Mouse (Mus musculus): ENCODE results near the gene Plcxd2. TPM values are rescaled to one million over a fixed set of nuclear protein-coding genes. Genes with fewer than 3 reads are reported as not detected.
A peak's percentile ranks its signal among the peaks of the same experiment; 100 is the strongest.

Plcxd2 gene
- total and polyA plus RNA-seq, 3 experiments, result 0.10 to 0.18 (median 0.18) TPM

DNA sequence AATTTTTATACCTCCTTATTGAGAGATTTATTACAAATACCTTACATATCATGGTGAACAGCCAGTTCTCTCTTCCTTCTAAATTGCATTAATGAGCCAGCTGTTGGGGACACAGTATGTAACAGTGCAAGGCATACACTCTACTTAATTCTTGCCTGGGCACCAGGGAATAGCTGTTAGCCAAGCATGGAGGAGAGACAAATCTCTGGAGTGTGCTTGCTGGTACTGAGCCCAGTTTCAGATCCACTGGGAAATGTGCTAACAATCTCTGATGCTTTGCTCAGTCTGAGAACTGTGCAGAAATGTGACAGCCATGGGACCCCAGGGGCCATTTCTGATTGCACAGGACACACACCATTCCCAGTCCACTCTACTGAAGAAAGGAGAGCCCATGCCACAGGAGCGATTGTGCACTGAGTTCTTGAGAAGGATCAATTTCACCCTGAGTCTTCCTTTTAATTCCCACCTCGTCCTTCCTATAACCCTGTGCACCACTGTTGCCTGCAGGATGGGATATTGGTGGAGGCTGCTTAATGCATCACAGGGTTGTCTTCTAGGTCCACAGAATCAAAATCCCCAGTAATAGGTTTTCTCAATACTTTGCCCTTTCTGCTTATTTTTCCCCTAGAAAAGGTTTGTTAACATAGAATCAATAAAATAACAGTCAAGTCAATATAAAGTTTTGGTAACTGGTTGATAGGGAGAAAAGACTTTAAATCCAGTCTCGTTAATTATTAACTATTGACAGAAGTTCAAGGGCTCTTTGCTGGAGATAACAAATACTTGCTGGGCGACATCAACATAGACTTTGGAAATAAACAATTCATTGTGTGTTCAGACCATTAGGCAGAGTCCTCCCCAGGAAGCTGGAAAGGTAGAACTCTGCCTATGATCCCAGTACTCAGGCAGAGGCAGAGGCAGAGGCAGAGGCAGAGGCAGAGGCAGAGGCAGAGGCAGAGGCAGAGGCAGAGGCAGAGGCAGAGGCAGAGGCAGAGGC lies 25.1 kb downstream of the Plcxd2 start:
- H3K9ac ChIP-seq (ENCODE audit: low read depth, low read length), result no peak overlapping the region
- no peaks in the 10 kb centered on the region for H3K36me3 ChIP-seq (ENCODE audit: control insufficient read depth, insufficient read depth, low read length)
- intact Hi-C loops (cut with DNase I), result no loop called here
- H3K27ac ChIP-seq, result no peak overlapping the region
- H3K4me3 ChIP-seq, result no peak overlapping the region
- 69% methylated on average over 4 of the region's 4 CpGs for WGBS
- no peaks in the 10 kb centered on the region for H3K4me1 ChIP-seq (ENCODE audit: control insufficient read depth, insufficient read depth, low read length)
- no peaks in the 10 kb centered on the region for H3K27me3 ChIP-seq (ENCODE audit: control insufficient read depth, insufficient read depth, low read length)
- no peak for TF ChIP-seq CTCF (IDR thresholded peaks at IDR 0.05)
- TF ChIP-seq EP300 (IDR thresholded peaks at IDR 0.05; ENCODE audit: insufficient read depth, low read depth, low read length), result no peak
- H3K79me2 ChIP-seq (replicated peaks; ENCODE audit: control insufficient read depth, insufficient read depth, low read length), result no peaks in the 10 kb centered on the region
- DNase-seq, result no peak

GRCm38 (mm10) chr16:45976251-45976650 lies 33.8 kb downstream of the Plcxd2 start:
- Histone ChIP-seq H3K4me3 (no peak overlapping the region), H3K27me3 (ENCODE audit: control insufficient read depth, insufficient read depth, low read length) (no peaks in the 10 kb centered on the region), H3K27ac (no peak overlapping the region), H3K79me2 (replicated peaks; ENCODE audit: control insufficient read depth, insufficient read depth, low read length) (no peaks in the 10 kb centered on the region), H3K9ac (ENCODE audit: low read depth, low read length) (no peak overlapping the region), H3K4me1 (ENCODE audit: control insufficient read depth, insufficient read depth, low read length) (no peaks in the 10 kb centered on the region), H3K36me3 (ENCODE audit: control insufficient read depth, insufficient read depth, low read length) (no peaks in the 10 kb centered on the region)
- WGBS, result 96% methylated on average over 1 of the region's 1 CpGs
- no peak for DNase-seq
- intact Hi-C loops (cut with DNase I), result no loop called here
- TF ChIP-seq EP300 (IDR thresholded peaks at IDR 0.05; ENCODE audit: insufficient read depth, low read depth, low read length) (no peak), POLR2A (IDR thresholded peaks at IDR 0.05; ENCODE audit: insufficient read depth, low read depth, low read length) (no peak), CTCF (IDR thresholded peaks at IDR 0.05) (no peak)

- 69% methylated on average over 9 of the region's 9 CpGs for WGBS
Observed at GRCm38 (mm10) chr16:45973959-45974686, 35.9 kb downstream of the Plcxd2 start.

DNA sequence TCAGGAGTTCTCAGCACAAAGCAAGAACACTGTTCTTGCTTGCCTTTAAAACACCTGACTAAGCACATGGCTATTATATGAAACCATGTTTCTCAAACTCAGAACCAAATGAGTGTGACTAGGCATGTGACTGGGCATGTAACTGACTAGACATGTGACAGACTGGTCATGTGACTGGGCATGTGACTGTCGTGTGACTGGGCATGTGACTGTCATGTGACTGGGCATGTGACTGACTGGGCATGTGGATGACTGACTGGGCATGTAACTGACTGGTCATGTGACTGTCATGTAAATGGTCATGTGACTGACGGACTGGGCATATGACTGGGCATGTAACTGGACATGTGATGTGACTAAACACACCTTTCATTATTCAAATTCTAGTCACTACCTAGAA lies 39.8 kb downstream of the Plcxd2 start:
- H3K27ac ChIP-seq, result no peak overlapping the region
- WGBS, result 91% methylated on average over 2 of the region's 2 CpGs
- TF ChIP-seq EP300 (IDR thresholded peaks at IDR 0.05; ENCODE audit: insufficient read depth, low read depth, low read length) (no peak), CTCF (IDR thresholded peaks at IDR 0.05) (no peak), POLR2A (IDR thresholded peaks at IDR 0.05; ENCODE audit: insufficient read depth, low read depth, low read length) (no peak)
- DNase-seq, result no peak
- H3K36me3 ChIP-seq (ENCODE audit: control insufficient read depth, insufficient read depth, low read length), result no peaks in the 10 kb centered on the region
- no peaks in the 10 kb centered on the region for H3K79me2 ChIP-seq (replicated peaks; ENCODE audit: control insufficient read depth, insufficient read depth, low read length)
- intact Hi-C loops (cut with DNase I), result no loop called here
- H3K9ac ChIP-seq (ENCODE audit: low read depth, low read length), result no peak overlapping the region
- H3K27me3 ChIP-seq (ENCODE audit: control insufficient read depth, insufficient read depth, low read length), result no peaks in the 10 kb centered on the region
- no peak overlapping the region for H3K4me3 ChIP-seq
- H3K4me1 ChIP-seq (ENCODE audit: control insufficient read depth, insufficient read depth, low read length), result peaks cover 3% of the 10 kb centered on the region

More at GRCm38 (mm10) chr16:45973959-45974686, 35.9 kb downstream of the Plcxd2 start:
- Histone ChIP-seq H3K27ac (no peak overlapping the region), H3K79me2 (replicated peaks; ENCODE audit: control insufficient read depth, insufficient read depth, low read length) (no peaks in the 10 kb centered on the region), H3K9ac (ENCODE audit: low read depth, low read length) (no peak overlapping the region), H3K36me3 (ENCODE audit: control insufficient read depth, insufficient read depth, low read length) (no peaks in the 10 kb centered on the region), H3K27me3 (ENCODE audit: control insufficient read depth, insufficient read depth, low read length) (no peaks in the 10 kb centered on the region), H3K4me3 (no peak overlapping the region), H3K4me1 (ENCODE audit: control insufficient read depth, insufficient read depth, low read length) (no peaks in the 10 kb centered on the region)
- TF ChIP-seq POLR2A (IDR thresholded peaks at IDR 0.05; ENCODE audit: insufficient read depth, low read depth, low read length) (no peak), CTCF (IDR thresholded peaks at IDR 0.05) (peak; percentile 53)
- intact Hi-C loops (cut with DNase I), result no loop called here
- DNase-seq, result no peak

DNA sequence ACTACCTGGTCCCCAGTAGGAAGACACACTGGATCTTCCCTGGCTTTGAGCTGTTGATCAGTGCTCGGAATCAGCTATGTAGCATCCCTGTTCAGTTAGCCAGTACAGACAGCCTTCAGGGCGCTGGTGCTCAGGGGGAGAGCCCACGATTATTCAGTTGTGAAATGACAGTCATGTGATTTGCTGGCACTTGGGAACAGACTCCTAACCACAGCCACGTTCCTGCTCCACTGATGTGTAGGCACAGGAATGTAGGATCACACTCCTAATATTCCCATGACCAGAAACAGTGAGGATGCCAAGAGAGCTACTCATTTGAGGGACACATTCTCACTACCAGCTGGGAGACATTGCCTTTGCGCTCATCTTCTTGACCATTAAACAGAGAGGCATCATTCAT lies 41.3 kb downstream of the Plcxd2 start:
- peaks cover 5% of the 10 kb centered on the region for H3K4me1 ChIP-seq (ENCODE audit: control insufficient read depth, insufficient read depth, low read length)
- H3K9ac ChIP-seq (ENCODE audit: low read depth, low read length), result no peak overlapping the region
- intact Hi-C loops (cut with DNase I), result loop anchor here (5.0 kb wide), 1 partner anchor 226 kb away; the partner anchor contains the start of gene Abhd10
- TF ChIP-seq POLR2A (IDR thresholded peaks at IDR 0.05; ENCODE audit: insufficient read depth, low read depth, low read length) (no peak), EP300 (IDR thresholded peaks at IDR 0.05; ENCODE audit: insufficient read depth, low read depth, low read length) (no peak), CTCF (IDR thresholded peaks at IDR 0.05) (no peak)
- H3K36me3 ChIP-seq (ENCODE audit: control insufficient read depth, insufficient read depth, low read length), result no peaks in the 10 kb centered on the region
- no peak overlapping the region for H3K27ac ChIP-seq
- H3K79me2 ChIP-seq (replicated peaks; ENCODE audit: control insufficient read depth, insufficient read depth, low read length), result no peaks in the 10 kb centered on the region
- no peak overlapping the region for H3K4me3 ChIP-seq
- DNase-seq, result no peak
- H3K27me3 ChIP-seq (ENCODE audit: control insufficient read depth, insufficient read depth, low read length), result no peaks in the 10 kb centered on the region
- 71% methylated on average over 5 of the region's 5 CpGs for WGBS

Data from heart, adult 2 months (tissue).